8 mouse cellular contexts compared by ENCODE assay signal in genomic region chr4:135153260-135154088, GRCm38 (mm10). TPM values are rescaled to one million over a fixed set of nuclear protein-coding genes. Genes with fewer than 3 reads are reported as not detected.
A peak's percentile ranks its signal among the peaks of the same experiment; 100 is the strongest.
DNase-seq lines count a peak whose midpoint lies in the region; ATAC-seq and TF ChIP-seq lines count a peak whose summit lies in the region.

No protein-coding gene starts in this region.

- DNase-seq in midbrain, embryonic 10.5 days (ENCODE audit: low spot score), result peak; percentile 60
- DNase-seq in midbrain, postnatal 0 days (ENCODE audit: low spot score), result no peak
- peak; percentile 72 for DNase-seq in thymus, postnatal 14 days
- no peak for DNase-seq in right cerebral cortex, adult 2 months (ENCODE audit: low spot score in 2 of 2)

- no peak for ATAC-seq in midbrain, postnatal 0 days (ENCODE audit: low FRiP score)
- 0 out of 2 replicates have a peak, but pooled peaks have one; percentile 13 for ATAC-seq in common myeloid progenitor, adult 5-6 weeks (replicated peaks; ENCODE audit: low read depth, poor library complexity, severe bottlenecking)
- ATAC-seq in intestine, embryonic 15.5 days, result 0 out of 2 replicates have a peak, but pooled peaks have one; percentile 16
- ATAC-seq in megakaryocyte-erythroid progenitor cell, adult 5-6 weeks (replicated peaks; ENCODE audit: low FRiP score, low TSS enrichment, poor library complexity, severe bottlenecking), result peak; percentile 32
- no peak for ATAC-seq in activated CD4-positive, CD25-positive, alpha-beta regulatory T cell, adult 4 months

- no peak for TF ChIP-seq CTCF in midbrain, postnatal 0 days (IDR thresholded peaks at IDR 0.05)

- H3K4me1 ChIP-seq in midbrain, embryonic 10.5 days, result peaks cover 36% of the 10 kb centered on the region
- no peaks in the 10 kb centered on the region for H3K4me1 ChIP-seq in midbrain, postnatal 0 days (ENCODE audit: insufficient read depth, low read length)
- H3K4me1 ChIP-seq in intestine, embryonic 15.5 days (replicated peaks), result peaks cover 12% of the 10 kb centered on the region

- no peaks in the 10 kb centered on the region for H3K9me3 ChIP-seq in midbrain, embryonic 10.5 days (replicated peaks)
- H3K9me3 ChIP-seq in midbrain, postnatal 0 days (ENCODE audit: low read length), result no peaks in the 10 kb centered on the region
- H3K9me3 ChIP-seq in intestine, embryonic 15.5 days, result no peaks in the 10 kb centered on the region

- H3K27ac ChIP-seq in midbrain, embryonic 10.5 days (replicated peaks), result no peak overlapping the region
- H3K27ac ChIP-seq in midbrain, postnatal 0 days (ENCODE audit: low read depth, low read length), result no peak overlapping the region
- no peak overlapping the region for H3K27ac ChIP-seq in intestine, embryonic 15.5 days

- no peak overlapping the region for H3K9ac ChIP-seq in midbrain, postnatal 0 days (replicated peaks; ENCODE audit: low read length, poor library complexity, severe bottlenecking)
- H3K9ac ChIP-seq in intestine, embryonic 15.5 days, result no peak overlapping the region

- H3K4me3 ChIP-seq in midbrain, embryonic 10.5 days, result no peak overlapping the region; the same call in 1 of the 2 replicates
- no peak overlapping the region for H3K4me3 ChIP-seq in midbrain, postnatal 0 days (ENCODE audit: low read depth, low read length)
- peak overlapping the region; percentile 43; the same call in 1 of the 2 replicates for H3K4me3 ChIP-seq in intestine, embryonic 15.5 days (replicated peaks)

- H3K27me3 ChIP-seq in midbrain, embryonic 10.5 days (ENCODE audit: low read depth, poor library complexity, severe bottlenecking), result peaks cover 100% of the 10 kb centered on the region
- peaks cover 92% of the 10 kb centered on the region for H3K27me3 ChIP-seq in midbrain, postnatal 0 days (ENCODE audit: insufficient read depth, low read length)
- peaks cover 98% of the 10 kb centered on the region for H3K27me3 ChIP-seq in intestine, embryonic 15.5 days (replicated peaks)

- H3K36me3 ChIP-seq in midbrain, embryonic 10.5 days, result no peaks in the 10 kb centered on the region
- no peaks in the 10 kb centered on the region for H3K36me3 ChIP-seq in midbrain, postnatal 0 days (ENCODE audit: insufficient read depth, low read length)
- H3K36me3 ChIP-seq in intestine, embryonic 15.5 days, result no peaks in the 10 kb centered on the region

- no peak overlapping the region for H3K4me2 ChIP-seq in midbrain, postnatal 0 days (ENCODE audit: low read depth, low read length, poor library complexity, severe bottlenecking)
- peak overlapping the region; percentile 73; the same call in 1 of the 2 replicates for H3K4me2 ChIP-seq in intestine, embryonic 15.5 days (replicated peaks)

- under 1% methylated on average over 39 of the region's 39 CpGs for WGBS in midbrain, embryonic 10.5 days
- WGBS in midbrain, postnatal 0 days, result under 1% methylated on average over 39 of the region's 39 CpGs
- WGBS in intestine, embryonic 15.5 days, result 2% methylated on average over 39 of the region's 39 CpGs

RNA-seq across cellular contexts. Expression of gene Runx3, which starts 33.0 kb away (rescaled TPM):
- 0.04 TPM in 2 replicates for polyA plus RNA-seq in midbrain, embryonic 10.5 days (2016; fragmentation: Nextera tagmentation; extraction: Ambion mirVana)
- total RNA-seq in midbrain, postnatal 0 days (2014; rRNA removed), result not detected in 2 replicates
- polyA plus RNA-seq in midbrain, postnatal 0 days (2015; fragmentation: Nextera tagmentation; extraction: Ambion mirVana), result not detected in 2 replicates
- total RNA-seq in common myeloid progenitor, adult 5-6 weeks (2017), result 8.9 and 20.1 TPM in 2 replicates
- polyA plus RNA-seq in intestine, embryonic 15.5 days (2015; fragmentation: Nextera tagmentation; extraction: Ambion mirVana), result 0.24 and 0.26 TPM in 2 replicates
- 52.3 and 61.6 TPM in 2 replicates for total RNA-seq in megakaryocyte-erythroid progenitor cell, adult 5-6 weeks (2014; fragmentation: Nextera tagmentation)
- total RNA-seq in megakaryocyte-erythroid progenitor cell, adult 5-6 weeks (2017), result 6.1 and 9.4 TPM in 2 replicates
- 10 to 100 TPM; 12.8 to 17.6 TPM for polyA plus RNA-seq in activated CD4-positive, CD25-positive, alpha-beta regulatory T cell, adult 4 months (2017; shearing (Covaris generic))

Comparison
In these comparisons a context has a peak if more than half of its experiments do, and no peak if none do; other contexts are left out.
1. DNase-seq: peak in midbrain, embryonic 10.5 days (single experiment) and thymus, postnatal 14 days (single experiment); none in midbrain, postnatal 0 days (single experiment) and right cerebral cortex, adult 2 months (0 of 2).
2. ATAC-seq: peak in common myeloid progenitor, adult 5-6 weeks (single experiment), intestine, embryonic 15.5 days (single experiment) and megakaryocyte-erythroid progenitor cell, adult 5-6 weeks (single experiment); none in midbrain, postnatal 0 days (single experiment) and activated CD4-positive, CD25-positive, alpha-beta regulatory T cell, adult 4 months (single experiment).
3. RNA of gene Runx3, which starts 33.0 kb away (polyA plus RNA-seq): 12.8 to 17.6 TPM in activated CD4-positive, CD25-positive, alpha-beta regulatory T cell, adult 4 months; 0.24 to 0.26 TPM in intestine, embryonic 15.5 days, 0.04 TPM in midbrain, embryonic 10.5 days and not detected in midbrain, postnatal 0 days; every median in the first group is over 10 times any median in the second.